Mouse (Mus musculus) heart, embryonic 11.5 days (tissue): ENCODE results near the gene Gjd3. TPM values are rescaled to one million over a fixed set of nuclear protein-coding genes. Genes with fewer than 3 reads are reported as not detected.
A peak's percentile ranks its signal among the peaks of the same experiment; 100 is the strongest.

ENCODE experiments used
- ATAC-seq: fragments of 200-750 bp; cut with Nextera tagmentation; replicated peaks from 2 replicates; pipeline ENCODE4 v1.8.0; 2017; ENCODE audit warnings: moderate library complexity; ENCODE audit not compliant: insufficient number of reproducible peaks, low FRiP score, low TSS enrichment
- H3K27ac ChIP-seq: fragments of 300-500 bp; sonication (generic); 2 replicates; pipeline ENCODE4 v1.5.1; 2014; ENCODE audit warnings: mild to moderate bottlenecking, low read depth, low read length
- H3K27me3 ChIP-seq: fragments of 300-500 bp; sonication (generic); 2 replicates; pipeline ENCODE4 v1.6.1; 2014; ENCODE audit warnings: mild to moderate bottlenecking, low read length, mixed read lengths; ENCODE audit not compliant: control insufficient read depth, insufficient read depth
- H3K36me3 ChIP-seq: fragments of 300-500 bp; sonication (generic); 2 replicates; pipeline ENCODE4 v1.6.1; 2014; ENCODE audit warnings: mild to moderate bottlenecking, low read length, moderate library complexity, mixed read lengths; ENCODE audit not compliant: control insufficient read depth, insufficient read depth
- H3K4me1 ChIP-seq: fragments of 300-500 bp; sonication (generic); 2 replicates; pipeline ENCODE4 v1.6.1; 2014; ENCODE audit warnings: low read length; ENCODE audit not compliant: control insufficient read depth, insufficient read depth
- H3K4me2 ChIP-seq: fragments of 300-500 bp; sonication (generic); 2 replicates; pipeline ENCODE4 v1.6.1; 2014; ENCODE audit warnings: mild to moderate bottlenecking, moderate library complexity
- H3K4me3 ChIP-seq: fragments of 300-500 bp; sonication (generic); 2 replicates; pipeline ENCODE4 v1.5.1; 2014; ENCODE audit warnings: low read depth, low read length
- H3K9ac ChIP-seq: fragments of 300-500 bp; sonication (generic); 2 replicates; pipeline ENCODE4 v1.6.1; 2014; ENCODE audit warnings: mild to moderate bottlenecking, low read depth, low read length, moderate library complexity
- H3K9me3 ChIP-seq: fragments of 300-500 bp; sonication (generic); replicated peaks from 2 replicates; pipeline ENCODE4 v1.6.1; 2016; ENCODE audit warnings: low read length; ENCODE audit not compliant: control insufficient read depth
- WGBS: fragments of 180-500 bp; shearing (Covaris S2); extraction: QIAGEN DNeasy Blood & Tissue Kit; methylation state at CpG from one replicate; pipeline ENCODE4 v1.1.7; 2014; ENCODE audit not compliant: insufficient replicate concordance; 5-methylcytosine and 5-hydroxymethylcytosine counted together
- polyA plus RNA-seq: library from polyadenylated mRNA; unstranded; fragments of >200 nt; fragmentation: Nextera tagmentation; extraction: Ambion mirVana; gene quantifications from 2 replicates; pipeline ENCODE4 v1.2.1, GENCODE M21; 2014

Gene Gjd3
- polyA plus RNA-seq, 1 experiment from 2014 or later = 1.3 TPM

- ATAC-seq = no peak
- Histone ChIP-seq H3K9ac (no peak overlapping the region), H3K4me3 (no peak overlapping the region)
These were observed 32.8 kb downstream of the Gjd3 start for GRCm38 (mm10) chr11:98949958-98950460.

GRCm38 (mm10) chr11:98949242-98949957 is 33.4 kb downstream of the Gjd3 start:
- peaks cover 4% of the 10 kb centered on the region; the same call in 1 of the 2 replicates for H3K36me3 ChIP-seq
- no peak overlapping the region for H3K4me2 ChIP-seq
- no peaks in the 10 kb centered on the region for H3K9me3 ChIP-seq
- H3K4me3 ChIP-seq = no peak overlapping the region
- no peak overlapping the region for H3K9ac ChIP-seq
- H3K27me3 ChIP-seq = no peaks in the 10 kb centered on the region
- ATAC-seq = no peak
- H3K27ac ChIP-seq = 0 out of 2 replicates have a peak overlapping the region, but pooled peaks have one; percentile 22
- WGBS = 65% methylated on average over 12 of the region's 12 CpGs
- H3K4me1 ChIP-seq = peaks cover 79% of the 10 kb centered on the region

More at GRCm38 (mm10) chr11:98949958-98950460, 32.8 kb downstream of the Gjd3 start:
- no peak overlapping the region for H3K4me2 ChIP-seq
- H3K4me1 ChIP-seq = peaks cover 79% of the 10 kb centered on the region
- no peaks in the 10 kb centered on the region for H3K27me3 ChIP-seq
- 76% methylated on average over 7 of the region's 7 CpGs for WGBS
- no peaks in the 10 kb centered on the region for H3K9me3 ChIP-seq
- no peak overlapping the region for H3K27ac ChIP-seq
- H3K36me3 ChIP-seq = peaks cover 4% of the 10 kb centered on the region; the same call in 1 of the 2 replicates

- ATAC-seq = no peak
- 61% methylated on average over 18 of the region's 18 CpGs for WGBS
- H3K27me3 ChIP-seq = no peaks in the 10 kb centered on the region
- H3K9ac ChIP-seq = no peak overlapping the region
- H3K36me3 ChIP-seq = peaks cover 4% of the 10 kb centered on the region; the same call in 1 of the 2 replicates
- no peak overlapping the region for H3K4me2 ChIP-seq
- H3K4me1 ChIP-seq = peaks cover 80% of the 10 kb centered on the region
- no peak overlapping the region for H3K4me3 ChIP-seq
- 0 out of 2 replicates have a peak overlapping the region, but pooled peaks have one; percentile 16 for H3K27ac ChIP-seq
- no peaks in the 10 kb centered on the region for H3K9me3 ChIP-seq
These were observed 34.7 kb downstream of the Gjd3 start for GRCm38 (mm10) chr11:98947969-98948569.

- WGBS = 57% methylated on average over 3 of the region's 3 CpGs
- H3K4me1 ChIP-seq = peaks cover 88% of the 10 kb centered on the region
- H3K27me3 ChIP-seq = no peaks in the 10 kb centered on the region
- no peak for ATAC-seq
- no peak overlapping the region for H3K27ac ChIP-seq
- no peak overlapping the region for H3K9ac ChIP-seq
- H3K4me2 ChIP-seq = no peak overlapping the region
- no peak overlapping the region for H3K4me3 ChIP-seq
- no peaks in the 10 kb centered on the region for H3K9me3 ChIP-seq
- H3K36me3 ChIP-seq = no peaks in the 10 kb centered on the region
These were observed 37.2 kb downstream of the Gjd3 start for GRCm38 (mm10) chr11:98945605-98945977.

GRCm38 (mm10) chr11:98944897-98945604 is 37.8 kb downstream of the Gjd3 start:
- ATAC-seq = no peak
- Histone ChIP-seq H3K9ac (peak overlapping the region; percentile 2; the same call in 1 of the 2 replicates), H3K27me3 (no peaks in the 10 kb centered on the region), H3K4me1 (peaks cover 89% of the 10 kb centered on the region), H3K4me2 (peak overlapping the region; percentile 0; the same call in 1 of the 2 replicates), H3K9me3 (no peaks in the 10 kb centered on the region), H3K4me3 (no peak overlapping the region), H3K27ac (peak overlapping the region; percentile 17), H3K36me3 (no peaks in the 10 kb centered on the region)
- 34% methylated on average over 11 of the region's 11 CpGs for WGBS

- Histone ChIP-seq H3K4me1 (peaks cover 90% of the 10 kb centered on the region), H3K9ac (peak overlapping the region; percentile 40), H3K4me3 (no peak overlapping the region), H3K27ac (peak overlapping the region; percentile 100), H3K4me2 (peak overlapping the region; percentile 75), H3K9me3 (no peaks in the 10 kb centered on the region), H3K36me3 (no peaks in the 10 kb centered on the region), H3K27me3 (no peaks in the 10 kb centered on the region)
- WGBS = 28% methylated on average over 14 of the region's 14 CpGs
- no peak for ATAC-seq
These were observed 38.9 kb downstream of the Gjd3 start for GRCm38 (mm10) chr11:98943741-98944461.

- Histone ChIP-seq H3K36me3 (no peaks in the 10 kb centered on the region), H3K9ac (peak overlapping the region; percentile 40; the same call in 1 of the 2 replicates), H3K27me3 (no peaks in the 10 kb centered on the region), H3K9me3 (no peaks in the 10 kb centered on the region), H3K4me2 (peak overlapping the region; percentile 75), H3K4me3 (peak overlapping the region; percentile 63; the same call in 1 of the 2 replicates), H3K4me1 (peaks cover 93% of the 10 kb centered on the region), H3K27ac (peak overlapping the region; percentile 100)
- peak; percentile 40 for ATAC-seq
- 65% methylated on average over 8 of the region's 8 CpGs for WGBS
These were observed 39.7 kb downstream of the Gjd3 start for GRCm38 (mm10) chr11:98942923-98943641.
